Mouse (Mus musculus) bone marrow, adult 2 months (tissue): Measurements from ENCODE around the gene Gsx1. TPM values are rescaled to one million over a fixed set of nuclear protein-coding genes. Genes with fewer than 3 reads are reported as not detected.

ENCODE experiments used
- H3K27ac ChIP-seq: fragments of 200-500 bp; 2 replicates; pipeline ENCODE4 v1.5.1; 2012; ENCODE audit warnings: low read depth, mild to moderate bottlenecking, control low read depth, inconsistent platforms, low read length; ENCODE audit not compliant: control insufficient read depth, poor library complexity, insufficient read depth
- H3K4me1 ChIP-seq: fragments of 200-500 bp; 2 replicates; pipeline ENCODE4 v1.6.1; 2011; ENCODE audit warnings: low read length; ENCODE audit not compliant: control insufficient read depth, insufficient read depth
- H3K4me3 ChIP-seq: fragments of 200-500 bp; replicated peaks from 2 replicates; pipeline ENCODE3; 2011; ENCODE audit warnings: mild to moderate bottlenecking, low read depth, low read length, control low read depth; ENCODE audit not compliant: control insufficient read depth
- CTCF ChIP-seq: fragments of 200-500 bp; IDR thresholded peaks from 2 replicates; pipeline ENCODE4 v1.5.1; 2011; ENCODE audit warnings: low read length, control low read depth; ENCODE audit not compliant: control insufficient read depth, insufficient read depth
- POLR2A ChIP-seq: fragments of 200-500 bp; IDR thresholded peaks from 2 replicates; pipeline ENCODE4 v1.6.1; 2011; ENCODE audit warnings: low read depth, mild to moderate bottlenecking, control low read depth, low read length, borderline replicate concordance; ENCODE audit not compliant: control insufficient read depth
- WGBS: fragments of 180-500 bp; shearing (Covaris S2); methylation state at CpG from one replicate; pipeline ENCODE4 v1.1.7; 2018; 5-methylcytosine and 5-hydroxymethylcytosine counted together
- polyA plus RNA-seq: library from polyadenylated mRNA; stranded (reverse); fragments of >200 nt; gene quantifications from 2 replicates; pipeline ENCODE4 v1.2.4, GENCODE M21; 2011; ENCODE audit warnings: low replicate concordance; ENCODE audit not compliant: missing spikeins, insufficient read depth, insufficient read length

The Gsx1 gene
- polyA plus RNA-seq, 1 experiment, result not detected

DNA sequence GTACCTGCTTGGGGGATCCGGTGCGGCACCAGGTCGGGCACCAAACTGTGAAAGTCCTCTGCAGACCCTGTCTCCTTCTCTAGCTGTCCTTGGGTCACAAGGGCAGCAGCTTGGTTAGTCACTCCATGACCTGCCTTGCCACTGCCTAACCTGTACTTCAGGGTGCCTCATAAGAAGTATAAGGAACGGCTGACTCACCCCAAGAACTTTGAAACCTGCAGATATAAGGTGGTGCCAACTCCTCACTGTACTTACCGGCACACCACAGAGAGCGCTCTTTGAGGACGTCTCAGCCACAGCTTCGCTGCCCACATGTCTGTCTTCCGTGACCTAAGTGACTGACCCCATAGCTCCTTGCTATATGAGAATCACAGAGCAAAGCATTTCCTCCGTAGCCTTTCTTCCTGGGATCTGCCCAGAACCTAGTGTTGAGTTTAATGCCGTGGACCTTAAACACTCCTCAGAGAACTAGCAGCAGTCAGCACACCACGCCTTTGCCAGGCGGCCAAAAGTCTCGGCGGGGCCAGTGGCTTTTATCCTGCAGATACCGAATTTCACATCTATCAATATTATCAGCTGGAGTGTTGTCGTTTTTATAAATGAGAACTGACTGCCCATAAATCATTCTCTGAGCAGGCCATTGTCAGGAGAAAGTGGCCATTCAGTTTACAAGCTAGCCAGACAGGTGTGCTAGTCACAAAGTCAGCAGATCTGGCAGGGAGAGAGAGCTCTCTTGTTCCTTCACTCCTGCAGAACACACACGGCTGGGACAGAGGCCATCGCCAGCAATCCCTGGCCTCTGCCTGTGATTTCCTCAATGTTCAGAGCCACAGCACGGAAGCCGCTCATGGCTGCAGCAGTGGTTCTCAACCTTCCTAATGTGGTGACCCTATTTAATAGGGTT is 47.2 kb downstream of the Gsx1 start:
- Histone ChIP-seq H3K4me1 (no peaks in the 10 kb centered on the region), H3K4me3 (no peak overlapping the region), H3K27ac (no peak overlapping the region)
- TF ChIP-seq POLR2A, result no peak
- TF ChIP-seq CTCF, result no peak
- WGBS, result 70% methylated on average over 21 of the region's 21 CpGs

Other genes with a start within 250 kb of the Gsx1 start
- gene Gtf3a, start 240.0 kb upstream of the Gsx1 start, polyA plus RNA-seq, result 11.9 and 19.4 TPM in 2 replicates
- gene Mtif3, start 224.9 kb upstream of the Gsx1 start, polyA plus RNA-seq, result 4.3 and 12.3 TPM in 2 replicates
- 3.6 and 3.8 TPM in 2 replicates for gene Lnx2, start 112.1 kb upstream of the Gsx1 start, polyA plus RNA-seq
- gene Polr1d, start 111.6 kb upstream of the Gsx1 start, polyA plus RNA-seq, result 67.3 and 100 TPM in 2 replicates
- not detected in 2 replicates for gene Pdx1, start 81.3 kb downstream of the Gsx1 start, polyA plus RNA-seq
- not detected in 2 replicates for gene Cdx2, start 118.6 kb downstream of the Gsx1 start, polyA plus RNA-seq
- not detected in 2 replicates for gene Urad, start 133.7 kb downstream of the Gsx1 start, polyA plus RNA-seq
- gene Flt3, start 211.8 kb downstream of the Gsx1 start, polyA plus RNA-seq, result 2.6 and 3.8 TPM in 2 replicates
- gene Pan3, start 241.5 kb downstream of the Gsx1 start, polyA plus RNA-seq, result 89.2 and 180 TPM in 2 replicates